Mouse (Mus musculus): ENCODE results near the gene Tgds. TPM values are rescaled to one million over a fixed set of nuclear protein-coding genes. Genes with fewer than 3 reads are reported as not detected.

Tgds gene
- 44.0 and 48.1 TPM in 2 replicates for polyA plus RNA-seq (2015; fragmentation: Nextera tagmentation; extraction: Ambion mirVana)

DNA sequence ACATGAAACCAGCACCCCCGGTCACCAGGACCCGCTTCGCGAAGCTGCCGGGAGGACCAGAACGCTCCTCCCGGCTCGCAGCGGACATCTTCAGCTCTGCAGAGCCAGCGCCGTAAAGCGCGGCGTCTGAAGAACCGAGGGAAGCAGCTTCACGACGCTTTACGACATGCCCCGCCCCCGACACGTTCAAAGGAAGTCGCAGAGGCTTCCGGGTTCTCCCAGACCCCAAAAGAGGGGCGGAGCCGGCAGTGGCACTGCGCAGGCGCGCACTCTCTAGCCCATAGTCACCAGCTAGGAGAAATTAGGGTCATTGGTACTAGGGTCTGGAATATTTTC lies at the start of gene Tgds:
TSS of gene Tgds (minus strand) at position 114 of the 336 bp plus-strand sequence.

DNA sequence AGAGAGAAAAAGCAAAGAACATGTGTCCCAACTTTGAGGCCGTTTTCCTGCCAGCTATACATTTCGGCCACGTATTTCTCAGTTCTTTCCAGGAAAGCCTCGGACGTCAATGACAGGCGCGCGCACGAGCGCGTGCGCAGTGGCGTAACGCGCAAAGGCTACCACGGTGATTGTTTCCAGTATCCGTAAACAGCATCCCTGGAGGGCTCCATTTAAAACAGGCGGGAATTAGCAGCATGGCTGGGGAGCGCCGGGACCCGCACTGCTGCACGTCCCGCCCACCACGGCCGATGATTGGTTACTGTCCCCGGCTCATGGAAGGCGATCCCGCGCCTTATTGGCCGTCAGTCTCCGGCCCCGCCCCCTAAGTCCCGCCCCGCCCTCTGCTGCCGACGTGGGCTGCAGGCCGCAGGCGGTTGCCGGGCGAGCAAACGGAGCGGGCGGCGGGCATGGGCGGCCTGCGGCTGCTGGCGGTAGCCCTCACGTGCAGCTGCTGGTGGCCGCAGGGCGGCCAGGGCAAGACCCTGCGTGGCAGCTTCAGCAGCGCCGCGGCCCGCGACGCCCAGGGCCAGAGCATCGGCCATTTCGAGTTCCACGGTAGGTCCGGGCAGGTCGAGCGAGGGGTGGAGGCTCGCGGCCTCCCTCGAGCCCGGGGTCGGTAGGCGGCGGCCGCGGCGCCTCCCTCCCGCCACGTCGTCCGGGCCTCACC lies 4.3 kb upstream of the Tgds start, which contains the start of gene Gpr180:
TSS of gene Gpr180 (plus strand) at position 415 of the 709 bp plus-strand sequence.

Other genes with a start within 250 kb of the Tgds start
- gene Dct, start 80.5 kb downstream of the Tgds start, polyA plus RNA-seq (2015; fragmentation: Nextera tagmentation; extraction: Ambion mirVana): 0.58 and 0.95 TPM in 2 replicates
- 36.7 and 41.4 TPM in 2 replicates for gene Gpr180, start 4.4 kb upstream of the Tgds start, polyA plus RNA-seq (2015; fragmentation: Nextera tagmentation; extraction: Ambion mirVana)
- gene Sox21, start 104.3 kb upstream of the Tgds start, polyA plus RNA-seq (2015; fragmentation: Nextera tagmentation; extraction: Ambion mirVana): 0.06 TPM in 1 of 2 replicates, not detected in the other
- not detected in 2 replicates for gene Gm9376, start 134.2 kb upstream of the Tgds start, polyA plus RNA-seq (2015; fragmentation: Nextera tagmentation; extraction: Ambion mirVana)